Mouse (Mus musculus): ENCODE data around the gene Phka2. TPM values are rescaled to one million over a fixed set of nuclear protein-coding genes. Genes with fewer than 3 reads are reported as not detected.
A peak's percentile ranks its signal among the peaks of the same experiment; 100 is the strongest.

Gene Phka2
- total RNA-seq, 2 experiments from 2014 or later, result 22.0 to 23.6 TPM

GRCm38 (mm10) chrX:160598562-160599458 lies 96.8 kb downstream of the Phka2 start:
- DNase-seq (ENCODE audit: low spot score in 2 of 2), result no peak

DNA sequence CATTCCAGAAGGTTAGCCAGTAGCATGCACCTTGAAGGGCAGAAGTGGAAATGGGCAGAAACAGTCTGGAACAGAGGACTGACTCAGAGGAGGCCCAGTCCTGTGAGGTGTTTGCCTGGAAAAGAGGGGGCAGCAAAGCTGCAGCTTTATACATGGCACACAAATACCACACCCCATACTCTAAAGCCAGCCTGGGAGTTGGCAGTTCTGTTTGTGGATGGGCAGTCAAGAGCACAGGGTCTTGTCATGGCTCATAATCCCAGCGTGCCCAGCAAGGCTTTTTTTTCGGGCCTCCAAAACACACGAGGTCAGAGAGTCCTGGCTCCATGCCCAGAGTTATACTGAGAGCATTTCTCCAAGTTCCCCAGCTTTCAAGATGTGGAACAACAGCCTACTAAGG lies 99.1 kb downstream of the Phka2 start:
- no peak for DNase-seq (ENCODE audit: low spot score in 2 of 2)

DNA sequence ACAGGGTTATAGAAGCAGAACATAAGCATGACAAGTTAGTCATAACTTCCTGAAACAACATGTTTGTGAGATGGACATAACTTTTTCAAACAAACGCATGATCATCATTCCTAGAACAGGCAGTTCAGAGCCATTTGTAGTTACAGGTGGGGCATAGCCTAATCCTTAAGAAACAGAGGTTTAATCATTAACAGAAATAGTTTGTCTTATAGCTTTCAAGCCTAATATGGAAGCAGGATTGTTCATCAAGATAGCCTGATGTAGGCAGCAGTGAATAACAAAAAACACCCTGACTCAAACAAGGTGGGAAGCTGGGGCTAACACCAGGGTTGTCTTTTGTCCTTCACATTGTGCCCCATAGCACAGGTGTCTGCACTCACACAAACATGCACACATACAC lies 100.8 kb downstream of the Phka2 start:
- no peak for DNase-seq (ENCODE audit: low spot score in 2 of 2)

DNA sequence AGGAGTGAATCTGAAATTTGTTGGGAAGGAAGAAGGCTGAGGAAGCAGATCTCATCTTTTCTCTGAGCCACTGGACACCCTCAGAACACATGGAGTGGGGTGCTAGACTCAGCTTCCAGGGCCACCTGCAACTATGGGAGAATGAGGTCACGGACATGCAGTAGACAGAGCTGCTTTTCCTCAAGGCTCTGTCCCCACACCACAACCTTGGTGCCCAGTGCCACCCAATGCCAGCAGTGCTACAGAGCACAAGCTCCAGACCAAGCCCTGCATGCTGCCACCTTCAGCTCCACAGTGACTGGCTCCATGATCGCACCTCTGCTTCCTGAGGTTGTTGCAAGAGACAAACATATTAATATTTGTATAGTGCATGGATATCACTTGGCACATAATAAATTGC lies 101.3 kb downstream of the Phka2 start:
- no peak for DNase-seq (ENCODE audit: low spot score in 2 of 2)

- no peak for DNase-seq (ENCODE audit: low spot score in 2 of 2)
These were observed 102.1 kb downstream of the Phka2 start for GRCm38 (mm10) chrX:160603981-160604541.

- DNase-seq (ENCODE audit: low spot score in 2 of 2), result peak in 1 of 2 experiments; percentile 37
These were observed 107.9 kb downstream of the Phka2 start for GRCm38 (mm10) chrX:160609849-160610248.

DNA sequence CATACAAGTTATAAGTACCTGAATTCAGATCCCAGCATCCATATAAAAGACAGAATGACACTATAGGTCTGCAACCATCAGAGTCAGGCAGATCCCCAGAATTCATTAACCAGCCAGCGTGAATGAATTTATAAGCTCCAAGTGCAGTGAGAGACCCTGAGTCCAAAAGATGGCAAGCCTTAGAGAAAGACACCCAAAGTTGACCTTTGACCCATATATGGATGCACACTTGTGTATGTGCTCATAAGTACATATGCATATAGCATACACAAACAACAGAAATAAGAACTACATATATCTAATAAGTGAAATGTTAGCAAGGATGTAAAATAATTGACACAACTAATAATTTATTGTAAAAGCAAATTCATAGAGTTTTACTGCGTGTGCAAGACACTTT lies 108.5 kb downstream of the Phka2 start:
- no peak for DNase-seq (ENCODE audit: low spot score in 2 of 2)

DNA sequence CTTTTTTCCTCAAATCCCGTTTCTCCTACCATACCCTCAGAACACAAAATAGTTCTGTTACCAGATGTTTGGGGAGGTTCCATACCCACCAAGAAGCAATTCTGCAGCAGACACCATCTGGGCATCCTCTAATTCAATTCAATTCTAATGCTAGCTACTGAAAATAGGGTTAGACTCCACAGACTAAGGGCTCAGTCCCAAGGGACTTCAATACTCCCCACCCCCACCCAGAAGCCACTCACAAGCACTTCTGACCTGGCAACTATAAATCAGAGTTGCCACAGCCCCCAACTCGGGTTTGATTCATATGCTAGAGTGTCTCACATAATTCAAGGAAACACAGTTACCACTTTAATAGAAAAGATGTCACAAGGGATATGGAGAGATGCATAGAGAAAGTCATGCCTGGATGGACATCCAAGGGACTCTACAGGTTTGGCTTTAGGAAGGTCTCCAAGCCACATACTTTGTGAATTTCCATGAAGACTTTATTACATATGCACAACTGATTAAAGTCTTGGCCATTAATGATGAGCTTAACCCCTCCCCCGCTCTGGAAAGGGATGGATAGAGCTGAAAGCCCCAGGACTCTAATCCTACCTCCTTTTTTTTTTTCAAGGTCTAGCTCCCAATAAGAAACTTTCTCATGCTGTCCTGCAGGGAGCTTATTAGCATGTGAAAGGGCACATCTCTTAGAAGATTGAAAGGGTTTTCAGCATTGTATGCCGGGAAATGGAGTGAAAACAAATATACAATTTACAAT lies 109.1 kb downstream of the Phka2 start:
- DNase-seq (ENCODE audit: low spot score in 2 of 2), result no peak

Other genes starting within 250 kb of the Phka2 start
- 1 to 10 TPM; 2.2 to 2.4 TPM for gene Adgrg2, start 111.5 kb upstream of the Phka2 start, total RNA-seq (2021)
- gene Ppef1, start 233.6 kb downstream of the Phka2 start, total RNA-seq (2021), result 1 to 10 TPM; 1.3 to 3.7 TPM